Mouse (Mus musculus) G1E (cell line): ENCODE results near the gene 4933407L21Rik.

Experiments used
- CTCF ChIP-seq: IDR thresholded peaks from 2 replicates; pipeline ENCODE4 v1.5.1; 2012; ENCODE audit warnings: low read depth, low read length, inconsistent platforms, mixed read lengths
- GATA1 ChIP-seq: IDR thresholded peaks from 2 replicates; pipeline ENCODE4 v1.6.1; 2012; ENCODE audit warnings: borderline replicate concordance, low read length, inconsistent platforms, mixed read lengths
- POLR2AphosphoS5 ChIP-seq: IDR thresholded peaks from 2 replicates; pipeline ENCODE4 v1.6.1; 2012; ENCODE audit warnings: low read depth, low read length, inconsistent platforms; ENCODE audit not compliant: insufficient replicate concordance
- TAL1 ChIP-seq: conservative IDR thresholded peaks from 2 replicates; pipeline ENCODE4 v1.6.1; 2012; ENCODE audit warnings: low read depth, low read length, inconsistent platforms, mixed read lengths

DNA sequence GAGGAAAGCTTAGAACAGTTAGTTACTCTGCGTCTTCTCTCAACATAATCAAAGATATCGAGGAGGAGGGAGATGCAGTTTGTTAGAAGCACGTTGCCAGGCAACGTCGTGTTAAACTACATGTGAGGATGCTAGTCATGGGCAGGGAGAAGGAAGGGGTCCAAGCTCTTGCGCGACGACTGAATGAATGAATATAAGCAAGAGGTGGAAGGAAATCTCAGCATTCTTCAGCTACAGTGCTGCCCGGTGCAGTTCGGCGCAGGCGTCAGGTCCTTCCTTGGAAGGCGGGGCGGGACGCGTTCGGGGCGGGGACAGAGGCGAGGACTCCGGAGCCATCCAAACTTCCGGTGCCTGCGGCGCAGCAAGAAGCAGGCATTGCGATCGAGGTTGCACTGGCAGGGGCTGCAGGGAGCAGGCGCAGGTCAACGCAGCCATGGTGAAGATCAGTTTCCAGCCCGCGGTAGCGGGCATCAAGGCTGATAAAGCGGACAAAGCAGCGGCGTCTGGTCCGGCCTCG lies 34.0 kb upstream of the 4933407L21Rik start, which contains the start of gene Itm2c:
- no peak for TF ChIP-seq POLR2AphosphoS5
- no peak for TF ChIP-seq CTCF
- TF ChIP-seq TAL1, result no peak
- no peak for TF ChIP-seq GATA1
